Mouse (Mus musculus): ENCODE measurements around the gene Cdh4.

DNA sequence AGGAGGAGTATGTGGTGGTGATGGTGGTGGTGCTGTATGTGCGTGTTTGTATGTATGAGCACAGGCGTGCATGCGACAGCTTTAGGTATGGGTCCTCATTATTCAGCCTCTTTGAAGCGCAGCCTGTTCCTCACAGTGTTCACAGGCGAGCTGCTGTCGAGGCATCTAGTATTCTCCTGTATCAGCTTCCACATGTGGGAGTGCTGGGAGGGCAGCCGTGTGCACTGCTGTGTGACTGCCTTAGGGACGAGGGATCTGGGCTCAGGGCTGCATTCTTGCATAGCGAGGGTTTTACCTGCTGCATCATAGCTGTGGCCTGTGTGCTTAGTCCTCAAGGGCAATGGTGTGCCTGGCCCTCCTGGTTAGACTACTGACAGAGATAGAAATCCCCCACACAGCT, 158.9 kb downstream of the Cdh4 start:
- TF ChIP-seq HCFC1 (IDR thresholded peaks at IDR 0.05; ENCODE audit: borderline replicate concordance, insufficient read depth, low read length) (no peak), MAFK (IDR thresholded peaks at IDR 0.05; ENCODE audit: insufficient read depth, low read depth, low read length) (no peak), ZC3H11A (IDR thresholded peaks at IDR 0.05; ENCODE audit: borderline replicate concordance, low read depth, low read length) (no peak), ZNF384 (IDR thresholded peaks at IDR 0.05; ENCODE audit: low read depth, low read length) (no peak), CHD2 (IDR thresholded peaks at IDR 0.05; ENCODE audit: low read depth, low read length) (no peak)
